Mouse (Mus musculus) heart, postnatal 0 days (tissue): ENCODE data around the gene Papss2. TPM values are rescaled to one million over a fixed set of nuclear protein-coding genes. Genes with fewer than 3 reads are reported as not detected.

Experiments used
- ATAC-seq: fragments of 200-750 bp; cut with Nextera tagmentation; 2 replicates; pipeline ENCODE4 v1.8.0; 2017; ENCODE audit warnings: low read depth, moderate number of reproducible peaks, moderate library complexity; ENCODE audit not compliant: insufficient read depth
- DNase-seq: peaks from one replicate; pipeline ENCODE4 v3.0.0-alpha.2; 2016; ENCODE audit warnings: low spot score
- H3K27ac ChIP-seq: fragments of 300-500 bp; sonication (generic); 2 replicates; pipeline ENCODE4 v1.5.1; 2014; ENCODE audit warnings: low read depth, mild to moderate bottlenecking
- H3K27me3 ChIP-seq: fragments of 300-500 bp; sonication (generic); 2 replicates; pipeline ENCODE4 v1.6.1; 2014; ENCODE audit warnings: low read length, mixed read lengths; ENCODE audit not compliant: control insufficient read depth, insufficient read depth
- H3K36me3 ChIP-seq: fragments of 300-500 bp; sonication (generic); replicated peaks from 2 replicates; pipeline ENCODE4 v1.6.1; 2014; ENCODE audit warnings: low read length, mixed read lengths; ENCODE audit not compliant: control insufficient read depth, insufficient read depth
- H3K4me1 ChIP-seq: fragments of 300-500 bp; sonication (generic); 2 replicates; pipeline ENCODE4 v1.6.1; 2014; ENCODE audit warnings: antibody characterized with exemption; ENCODE audit not compliant: control insufficient read depth, insufficient read depth
- H3K4me2 ChIP-seq: fragments of 300-500 bp; sonication (generic); 2 replicates; pipeline ENCODE4 v1.6.1; 2014; ENCODE audit warnings: low read depth, mild to moderate bottlenecking, low read length, moderate library complexity
- H3K4me3 ChIP-seq: fragments of 300-500 bp; sonication (generic); 2 replicates; pipeline ENCODE4 v1.5.1; 2014; ENCODE audit warnings: low read depth, low read length
- H3K9ac ChIP-seq: fragments of 300-500 bp; sonication (generic); replicated peaks from 2 replicates; pipeline ENCODE4 v1.6.1; 2014; ENCODE audit warnings: low read depth, low read length, mixed read lengths
- H3K9me3 ChIP-seq: fragments of 300-500 bp; sonication (generic); replicated peaks from 2 replicates; pipeline ENCODE4 v1.6.1; 2016; ENCODE audit warnings: low read length; ENCODE audit not compliant: control insufficient read depth
- CTCF ChIP-seq: IDR thresholded peaks from 2 replicates; pipeline ENCODE4 v1.5.1; 2016; ENCODE audit warnings: antibody characterized with exemption, control low read depth, low read depth
- EP300 ChIP-seq: IDR thresholded peaks from 2 replicates; pipeline ENCODE4 v1.6.1; 2016; ENCODE audit warnings: antibody characterized with exemption, low read depth
- WGBS: fragments of 180-500 bp; shearing (Covaris S2); extraction: QIAGEN DNeasy Blood & Tissue Kit; methylation state at CpG from one replicate; pipeline ENCODE4 v1.1.7; 2014; 5-methylcytosine and 5-hydroxymethylcytosine counted together
- polyA plus RNA-seq: library from polyadenylated mRNA; unstranded; fragments of >200 nt; fragmentation: Nextera tagmentation; extraction: Ambion mirVana; gene quantifications from 2 replicates; pipeline ENCODE4 v1.2.1, GENCODE M21; 2015
- total RNA-seq: library from RNA; depleted of rRNA; stranded (reverse); fragments of >200 nt; gene quantifications from 2 replicates; pipeline ENCODE4 v1.2.3, GENCODE M21; 2014; ENCODE audit warnings: low replicate concordance; rRNA removed

Gene Papss2
- total and polyA plus RNA-seq, 2 experiments from 2014 or later = 2.0 to 9.0 TPM

GRCm38 (mm10) chr19:32712588-32713042 lies 117.0 kb downstream of the Papss2 start:
- TF ChIP-seq EP300 = no peak
- 0 out of 2 replicates have a peak, but pooled peaks have one; percentile 12 for TF ChIP-seq CTCF
- H3K4me3 ChIP-seq = peak overlapping the region; percentile 95
- WGBS = under 1% methylated on average over 11 of the region's 11 CpGs
- peak; percentile 84 for ATAC-seq
- H3K4me2 ChIP-seq = peak overlapping the region; percentile 78
- DNase-seq = peak; percentile 78
- no peaks in the 10 kb centered on the region for H3K27me3 ChIP-seq
- peaks cover 12% of the 10 kb centered on the region; the same call in 1 of the 2 replicates for H3K4me1 ChIP-seq
- H3K36me3 ChIP-seq = no peaks in the 10 kb centered on the region
- peak overlapping the region; percentile 94 for H3K27ac ChIP-seq
- no peaks in the 10 kb centered on the region for H3K9me3 ChIP-seq
- H3K9ac ChIP-seq = peak overlapping the region; percentile 81

- 80% methylated on average over 3 of the region's 3 CpGs for WGBS
- ATAC-seq (no peak), DNase-seq (no peak)
- Histone ChIP-seq H3K9me3 (no peaks in the 10 kb centered on the region), H3K36me3 (no peaks in the 10 kb centered on the region), H3K4me1 (peaks cover 12% of the 10 kb centered on the region; the same call in 1 of the 2 replicates), H3K4me2 (no peak overlapping the region), H3K27me3 (no peaks in the 10 kb centered on the region), H3K4me3 (no peak overlapping the region), H3K9ac (no peak overlapping the region), H3K27ac (no peak overlapping the region)
- TF ChIP-seq CTCF (no peak), EP300 (no peak)
Measured at GRCm38 (mm10) chr19:32713471-32713870, 117.9 kb downstream of the Papss2 start.

DNA sequence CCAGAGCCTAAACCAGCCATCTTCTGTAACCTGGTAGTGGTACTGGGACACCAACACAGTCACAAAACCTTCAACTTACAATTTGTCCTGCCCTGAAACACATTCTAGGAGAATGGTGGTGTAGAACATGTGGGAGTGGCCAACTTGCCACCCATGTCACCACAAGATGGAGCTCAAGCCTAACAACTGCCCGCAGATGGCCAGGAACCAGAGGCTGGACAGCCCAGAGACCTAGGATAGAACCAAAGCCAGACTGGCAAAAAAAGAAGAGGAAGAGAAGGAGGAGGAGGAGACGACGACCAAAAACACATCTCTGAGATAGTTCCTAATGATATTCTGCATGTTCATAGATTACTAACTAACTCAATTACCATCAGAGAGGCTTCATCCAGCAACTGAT lies 119.6 kb downstream of the Papss2 start:
- peaks cover 12% of the 10 kb centered on the region; the same call in 1 of the 2 replicates for H3K4me1 ChIP-seq
- TF ChIP-seq CTCF (peak; percentile 96), EP300 (no peak)
- peak; percentile 70 for DNase-seq
- H3K27me3 ChIP-seq = no peaks in the 10 kb centered on the region
- no peak overlapping the region for H3K9ac ChIP-seq
- no peak overlapping the region for H3K4me3 ChIP-seq
- H3K36me3 ChIP-seq = no peaks in the 10 kb centered on the region
- H3K27ac ChIP-seq = no peak overlapping the region
- no peaks in the 10 kb centered on the region for H3K9me3 ChIP-seq
- H3K4me2 ChIP-seq = no peak overlapping the region
- ATAC-seq = no peak
- 3% methylated on average over 3 of the region's 3 CpGs for WGBS

DNA sequence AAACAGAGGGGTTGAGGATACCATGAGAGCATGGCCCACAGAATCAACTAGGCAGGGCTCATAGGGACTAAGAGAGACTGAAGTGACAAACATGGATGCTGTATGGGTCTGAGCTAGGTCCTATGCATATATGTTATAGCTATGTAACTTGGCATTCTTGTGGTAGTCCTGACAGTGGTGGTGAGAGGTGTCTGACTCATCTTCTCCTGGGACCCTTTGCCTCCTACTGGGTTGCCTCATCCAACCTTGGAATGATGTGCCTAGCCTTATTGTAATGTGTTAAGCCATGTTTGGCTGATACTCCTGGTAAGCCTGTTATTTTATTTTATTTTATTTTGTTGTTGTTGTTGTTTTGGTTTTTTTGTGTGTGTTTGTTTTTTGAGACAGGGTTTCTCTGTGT lies 120.1 kb downstream of the Papss2 start:
- H3K27me3 ChIP-seq = no peaks in the 10 kb centered on the region
- no peak overlapping the region for H3K4me3 ChIP-seq
- DNase-seq (no peak), ATAC-seq (no peak)
- H3K9ac ChIP-seq = no peak overlapping the region
- no peak overlapping the region for H3K4me2 ChIP-seq
- no peak for TF ChIP-seq EP300
- no peak for TF ChIP-seq CTCF
- no peaks in the 10 kb centered on the region for H3K9me3 ChIP-seq
- H3K4me1 ChIP-seq = peaks cover 9% of the 10 kb centered on the region; the same call in 1 of the 2 replicates
- H3K27ac ChIP-seq = no peak overlapping the region
- no peaks in the 10 kb centered on the region for H3K36me3 ChIP-seq

Other genes with a start within 250 kb of the Papss2 start
- 52.0 and 78.8 TPM in 2 replicates for gene Sgms1, start 206.1 kb upstream of the Papss2 start, total RNA-seq
- 29.4 and 31.1 TPM in 2 replicates for gene Sgms1, start 206.1 kb upstream of the Papss2 start, polyA plus RNA-seq
- gene Rpl9-ps6, start 129.2 kb upstream of the Papss2 start, total RNA-seq = 41.4 and 54.3 TPM in 2 replicates
- 49.2 and 53.3 TPM in 2 replicates for gene Rpl9-ps6, start 129.2 kb upstream of the Papss2 start, polyA plus RNA-seq
- 66.2 and 84.1 TPM in 2 replicates for gene Minpp1, start 110.0 kb upstream of the Papss2 start, total RNA-seq
- gene Minpp1, start 110.0 kb upstream of the Papss2 start, polyA plus RNA-seq = 29.3 and 29.7 TPM in 2 replicates
- 107 and 138 TPM in 2 replicates for gene Atad1, start 144.0 kb downstream of the Papss2 start, total RNA-seq
- 55.5 and 61.5 TPM in 2 replicates for gene Atad1, start 144.0 kb downstream of the Papss2 start, polyA plus RNA-seq
- gene Pten, start 161.7 kb downstream of the Papss2 start, total RNA-seq = 34.0 and 39.7 TPM in 2 replicates
- gene Pten, start 161.7 kb downstream of the Papss2 start, polyA plus RNA-seq = 4.4 and 5.0 TPM in 2 replicates